Mouse (Mus musculus): Measurements from ENCODE around the gene Dhodh. TPM values are rescaled to one million over a fixed set of nuclear protein-coding genes. Genes with fewer than 3 reads are reported as not detected.

The Dhodh gene
- polyA plus RNA-seq, 1 experiment from 2014 or later: 34.3 TPM

Other genes starting within 250 kb of the Dhodh start
- 1.3 and 2.0 TPM in 2 replicates for gene Pmfbp1, start 114.6 kb downstream of the Dhodh start, polyA plus RNA-seq (2015; fragmentation: Nextera tagmentation; extraction: Ambion mirVana)
- 14.4 and 16.8 TPM in 2 replicates for gene Dhx38, start 42.8 kb downstream of the Dhodh start, polyA plus RNA-seq (2015; fragmentation: Nextera tagmentation; extraction: Ambion mirVana)
- gene Txnl4b, start 42.8 kb downstream of the Dhodh start, polyA plus RNA-seq (2015; fragmentation: Nextera tagmentation; extraction: Ambion mirVana): 29.4 and 31.4 TPM in 2 replicates
- 0.39 and 0.79 TPM in 2 replicates for gene Hp, start 29.5 kb downstream of the Dhodh start, polyA plus RNA-seq (2015; fragmentation: Nextera tagmentation; extraction: Ambion mirVana)
- 0.12 and 0.13 TPM in 2 replicates for gene Pkd1l3, start 5.8 kb upstream of the Dhodh start, polyA plus RNA-seq (2015; fragmentation: Nextera tagmentation; extraction: Ambion mirVana)
- 132 and 147 TPM in 2 replicates for gene Ist1, start 84.6 kb upstream of the Dhodh start, polyA plus RNA-seq (2015; fragmentation: Nextera tagmentation; extraction: Ambion mirVana)
- gene Zfp821, start 96.9 kb upstream of the Dhodh start, polyA plus RNA-seq (2015; fragmentation: Nextera tagmentation; extraction: Ambion mirVana): 58.7 and 63.2 TPM in 2 replicates
- 3.9 and 4.0 TPM in 2 replicates for gene Atxn1l, start 129.1 kb upstream of the Dhodh start, polyA plus RNA-seq (2015; fragmentation: Nextera tagmentation; extraction: Ambion mirVana)
- 42.7 and 50.3 TPM in 2 replicates for gene Ap1g1, start 169.9 kb upstream of the Dhodh start, polyA plus RNA-seq (2015; fragmentation: Nextera tagmentation; extraction: Ambion mirVana)